Comparison of ENCODE assay signal across 26 mouse cellular contexts in the genomic region with DNA sequence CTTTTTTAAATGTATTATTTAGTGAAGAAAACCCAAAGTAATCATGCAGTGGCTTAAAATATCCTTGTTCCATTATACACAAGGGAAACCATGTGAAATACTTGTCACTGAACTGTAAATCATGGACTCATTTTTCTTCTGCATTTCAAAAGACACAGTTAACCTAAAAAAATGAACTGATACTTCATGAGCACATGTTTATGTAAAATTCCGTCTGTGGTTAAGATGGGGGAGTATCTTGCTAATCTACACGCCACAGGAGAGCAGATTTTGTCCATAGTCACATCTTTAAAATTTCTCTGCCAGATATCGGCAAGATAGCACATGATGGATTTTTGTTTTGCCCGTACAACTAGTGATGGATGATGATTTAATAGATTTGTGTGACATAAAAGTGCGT.
"Had no signal": no experiment of that assay in that cellular context is flagged by ENCODE, and none has a peak within 500 bp of the region (broad histone marks: within the 10 kb centered on the region; RNA-seq: fewer than 3 reads in every experiment).

No protein-coding gene starts in this region.

- H3K27me3 ChIP-seq: heart, embryonic 12.5 days; hindbrain, embryonic 12.5 days; intestine, embryonic 15.5 days; limb, embryonic 12.5 days had no signal

- H3K4me3 ChIP-seq: gastrocnemius, adult 2 months; heart, adult 2 months; heart, embryonic 10.5 days; heart, embryonic 12.5 days; hindbrain, embryonic 10.5 days; hindbrain, embryonic 12.5 days; intestine, embryonic 15.5 days; layer of hippocampus, adult 2 months; left cerebral cortex, adult 2 months; limb, embryonic 10.5 days; limb, embryonic 12.5 days had no signal

- ATAC-seq: hindbrain, embryonic 16.5 days; inflammation-experienced regulatory T-cells, adult 6 months; intestine, embryonic 15.5 days; intestine, postnatal 0 days had no signal

- H3K4me1 ChIP-seq: heart, embryonic 10.5 days; heart, embryonic 12.5 days; hindbrain, embryonic 10.5 days; hindbrain, embryonic 12.5 days; intestine, embryonic 15.5 days; limb, embryonic 10.5 days; limb, embryonic 12.5 days had no signal

- H3K9me3 ChIP-seq: heart, embryonic 10.5 days; heart, embryonic 12.5 days; hindbrain, embryonic 10.5 days; hindbrain, embryonic 12.5 days; intestine, embryonic 15.5 days; limb, embryonic 10.5 days; limb, embryonic 12.5 days had no signal

- H3K4me2 ChIP-seq: heart, embryonic 12.5 days; hindbrain, embryonic 12.5 days; hindbrain, embryonic 14.5 days; intestine, embryonic 15.5 days; limb, embryonic 12.5 days; liver, embryonic 11.5 days had no signal

- DNase-seq: gastrocnemius, adult 2 months; gastrocnemius, postnatal 10 days; gastrocnemius, postnatal 25 days; heart, adult 2 months; heart, postnatal 10 days; heart, postnatal 4 days; kidney, adult 18-20 months; kidney, adult 8-10 months; kidney, postnatal 10 days; kidney, postnatal 25 days; kidney, postnatal 4 days; liver had no signal

- H3K27ac ChIP-seq: gastrocnemius, adult 2 months; heart, adult 2 months; heart, embryonic 10.5 days; hindbrain, embryonic 10.5 days; hindbrain, embryonic 12.5 days; hindbrain, embryonic 14.5 days; intestine, embryonic 15.5 days; layer of hippocampus, adult 2 months; left cerebral cortex, adult 2 months; limb, embryonic 10.5 days; limb, embryonic 12.5 days had no signal

- H3K9ac ChIP-seq: heart, embryonic 12.5 days; hindbrain, embryonic 12.5 days; hindbrain, embryonic 14.5 days; intestine, embryonic 15.5 days; limb, embryonic 12.5 days had no signal
